Mouse (Mus musculus) inflammation-experienced regulatory T-cells, adult 6 months (primary cell): ENCODE results near the gene Mat2a. TPM values are rescaled to one million over a fixed set of nuclear protein-coding genes. Genes with fewer than 3 reads are reported as not detected.

ENCODE experiments used
- ATAC-seq: one replicate; pipeline ENCODE4 v1.8.0; 2017
- polyA plus RNA-seq, 3 experiments: library from polyadenylated mRNA; unstranded; fragments of 100-300 nt; shearing (Covaris generic); gene quantifications; one replicate each; pipeline ENCODE4 v1.2.1; 2017

Mat2a gene
- polyA plus RNA-seq, 3 experiments from 2014 or later: 217 to 228 (median 219) TPM

DNA sequence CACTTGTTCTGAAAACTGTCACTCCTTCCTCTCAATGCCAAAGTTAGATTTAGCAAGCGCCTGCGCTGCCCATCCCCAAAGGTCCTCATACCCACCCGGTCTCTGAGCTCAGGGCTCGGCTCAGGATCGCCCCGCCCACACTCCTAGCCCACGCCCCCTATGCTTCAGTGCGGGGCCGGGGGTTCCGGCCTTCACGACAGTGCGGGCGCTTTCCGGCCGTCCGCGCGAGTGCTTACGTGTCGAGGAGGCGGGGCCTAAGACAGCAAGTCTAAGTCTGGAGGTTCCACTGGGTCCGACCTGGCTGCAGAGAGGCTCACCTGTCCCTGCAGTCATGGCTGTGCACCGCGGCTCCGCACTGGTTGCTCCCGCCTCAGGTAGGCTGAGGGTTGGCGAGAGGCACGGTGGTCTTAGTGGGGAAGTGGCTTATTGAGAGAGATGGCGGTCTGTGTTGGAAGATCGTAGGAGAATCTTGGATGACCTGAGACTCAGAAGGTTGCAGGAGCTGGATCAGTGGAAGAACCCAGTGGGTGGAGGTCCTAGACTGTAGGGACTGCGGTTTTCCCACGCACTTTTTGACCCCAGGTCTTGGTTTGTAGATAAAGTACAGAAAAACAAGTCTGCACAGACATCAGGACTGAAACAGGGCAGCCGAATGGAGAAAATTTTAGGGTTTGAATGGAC, 25.1 kb downstream of the Mat2a start, which contains the start of gene Ggcx:
Gene Ggcx, plus strand, starts transcription at position 233 of the 681 bp plus-strand sequence.
- ATAC-seq: peak; percentile 98

GRCm38 (mm10) chr6:72410518-72410917, 28.8 kb downstream of the Mat2a start:
- ATAC-seq: no peak

DNA sequence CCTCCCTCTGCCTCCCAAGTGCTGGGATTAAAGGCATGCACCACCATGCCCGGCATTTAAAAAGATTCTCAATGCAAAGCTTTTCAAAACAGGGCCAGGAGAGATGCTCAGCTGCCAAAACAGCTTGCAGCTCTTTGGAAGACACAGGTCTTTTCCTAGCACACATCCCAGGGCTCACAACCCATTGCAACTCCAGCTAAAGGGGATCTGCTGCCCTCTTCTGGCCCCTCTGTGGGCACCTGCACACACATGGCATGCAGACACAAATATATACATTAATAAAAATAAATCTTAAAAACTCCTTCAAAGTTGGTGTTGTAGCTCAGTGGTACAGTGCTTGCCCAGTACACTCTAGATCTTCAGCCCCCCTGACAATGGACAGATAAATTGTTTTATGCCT, 29.4 kb downstream of the Mat2a start:
- no peak for ATAC-seq

- no peak for ATAC-seq
Measured at GRCm38 (mm10) chr6:72409567-72409966, 29.8 kb downstream of the Mat2a start.

DNA sequence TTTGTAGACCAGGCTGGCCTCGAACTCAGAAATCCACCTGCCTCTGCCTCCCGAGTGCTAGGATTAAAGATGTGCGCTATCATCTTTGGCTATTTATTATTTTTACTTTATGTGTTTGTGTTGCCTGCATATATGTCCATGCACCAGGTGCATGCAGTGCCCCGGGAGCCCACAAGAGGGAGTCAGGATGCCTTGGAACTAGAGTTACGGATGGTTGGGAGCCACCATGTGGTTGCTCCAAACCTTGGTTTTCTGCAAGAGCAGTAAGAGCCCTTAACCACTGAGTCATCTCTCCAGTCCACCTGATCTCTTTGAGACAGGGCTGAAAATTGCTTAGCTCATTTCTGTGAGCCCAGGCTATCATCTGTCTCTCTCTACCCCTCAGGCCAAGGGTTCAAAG, 32.2 kb downstream of the Mat2a start:
- peak; percentile 97 for ATAC-seq

GRCm38 (mm10) chr6:72405356-72405755, 34.0 kb downstream of the Mat2a start:
- no peak for ATAC-seq

DNA sequence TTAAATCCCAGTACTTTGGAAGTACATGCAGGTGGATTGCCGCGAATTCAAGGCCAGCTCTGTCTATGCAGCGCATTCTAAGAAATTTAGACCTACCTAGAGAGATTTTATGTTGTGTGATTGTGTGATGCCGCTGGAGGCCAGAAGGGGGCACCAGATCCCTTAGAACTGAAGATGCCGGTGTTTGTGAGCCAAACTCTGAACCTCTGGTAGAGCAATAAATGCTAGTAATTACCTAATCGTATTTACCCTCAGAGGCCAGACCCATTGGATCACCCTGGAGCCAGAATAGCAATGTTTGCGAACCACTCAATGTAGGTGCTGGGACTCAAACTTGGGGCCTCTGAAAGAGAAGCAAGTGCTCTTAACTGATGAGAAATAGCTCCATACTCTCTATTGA, 37.5 kb downstream of the Mat2a start:
- peak; percentile 86 for ATAC-seq

DNA sequence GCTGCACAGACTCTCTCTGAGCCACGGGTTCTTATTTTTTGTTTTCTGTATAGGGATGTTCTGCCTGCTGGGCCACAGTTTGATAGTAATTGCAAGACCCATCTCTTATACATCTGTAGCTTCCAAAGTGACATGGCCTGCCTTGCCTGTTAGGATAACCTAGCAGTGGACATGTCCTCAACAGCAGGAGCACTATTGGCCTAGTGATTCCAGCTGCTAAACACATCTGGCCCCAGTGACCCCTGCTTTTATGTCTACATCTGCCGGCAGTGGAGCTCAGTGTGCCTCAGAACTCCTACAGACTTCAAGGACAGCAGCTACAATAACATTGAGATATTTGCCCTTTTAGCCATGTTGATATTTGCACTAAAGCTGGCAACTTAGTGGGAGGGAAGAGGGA, 39.4 kb downstream of the Mat2a start:
- ATAC-seq: no peak

DNA sequence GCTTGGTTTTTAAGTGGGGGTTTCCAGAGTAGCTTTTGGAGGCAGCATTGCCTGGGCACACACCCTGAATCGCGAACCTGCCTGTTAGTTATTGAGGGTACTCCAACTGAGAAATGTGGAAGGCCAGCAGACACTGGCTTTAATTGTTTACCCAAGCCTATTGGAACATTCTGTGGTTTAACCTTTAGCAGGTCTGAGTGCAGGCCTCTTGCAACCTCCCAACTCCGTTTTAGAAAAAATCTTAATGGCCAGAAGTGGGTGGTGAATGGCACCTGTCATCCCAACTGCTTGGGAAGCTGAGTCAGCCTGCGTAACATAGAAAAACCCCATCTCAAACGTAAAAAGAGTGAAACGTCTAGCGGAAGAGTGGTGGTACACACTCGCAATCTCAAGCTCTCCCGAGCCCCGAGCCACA, 42.5 kb downstream of the Mat2a start:
- ATAC-seq: no peak

- no peak for ATAC-seq
Measured at GRCm38 (mm10) chr6:72392341-72392740, 47.0 kb downstream of the Mat2a start.

DNA sequence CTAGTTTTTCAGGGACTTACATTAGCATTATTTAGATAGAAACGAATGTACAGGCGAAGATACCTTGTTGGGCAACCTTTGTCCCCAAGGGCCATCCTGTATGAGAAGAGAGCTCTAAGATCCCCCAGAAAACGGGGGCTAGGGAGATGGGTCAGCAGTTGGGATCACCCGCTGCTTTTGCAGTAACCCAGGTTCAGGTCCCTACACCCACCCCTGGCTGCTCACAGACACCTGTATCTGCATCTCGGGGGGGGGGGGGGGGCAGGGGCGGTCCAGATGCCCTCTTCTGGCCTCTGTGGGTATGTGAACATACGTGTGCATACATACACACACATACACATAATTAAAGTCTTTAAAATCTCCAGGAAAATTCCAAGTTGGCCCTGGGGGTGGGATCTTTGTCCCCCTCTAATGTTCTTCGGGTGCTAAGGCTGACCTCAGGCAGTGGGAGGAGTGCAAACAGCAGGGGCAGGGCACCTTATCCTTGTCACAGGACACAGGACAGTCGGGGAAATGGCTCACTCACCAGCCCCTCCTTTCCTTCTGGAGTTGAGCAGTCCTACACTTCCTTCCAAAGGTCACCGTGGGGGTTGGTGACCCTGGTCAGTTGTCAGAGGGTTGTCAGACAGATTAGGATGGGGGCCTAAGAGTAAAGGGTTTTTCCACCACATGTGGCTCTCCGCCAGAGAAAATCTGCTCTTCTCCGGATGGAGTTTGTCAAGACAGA, 48.4 kb downstream of the Mat2a start:
- ATAC-seq: peak; percentile 14

DNA sequence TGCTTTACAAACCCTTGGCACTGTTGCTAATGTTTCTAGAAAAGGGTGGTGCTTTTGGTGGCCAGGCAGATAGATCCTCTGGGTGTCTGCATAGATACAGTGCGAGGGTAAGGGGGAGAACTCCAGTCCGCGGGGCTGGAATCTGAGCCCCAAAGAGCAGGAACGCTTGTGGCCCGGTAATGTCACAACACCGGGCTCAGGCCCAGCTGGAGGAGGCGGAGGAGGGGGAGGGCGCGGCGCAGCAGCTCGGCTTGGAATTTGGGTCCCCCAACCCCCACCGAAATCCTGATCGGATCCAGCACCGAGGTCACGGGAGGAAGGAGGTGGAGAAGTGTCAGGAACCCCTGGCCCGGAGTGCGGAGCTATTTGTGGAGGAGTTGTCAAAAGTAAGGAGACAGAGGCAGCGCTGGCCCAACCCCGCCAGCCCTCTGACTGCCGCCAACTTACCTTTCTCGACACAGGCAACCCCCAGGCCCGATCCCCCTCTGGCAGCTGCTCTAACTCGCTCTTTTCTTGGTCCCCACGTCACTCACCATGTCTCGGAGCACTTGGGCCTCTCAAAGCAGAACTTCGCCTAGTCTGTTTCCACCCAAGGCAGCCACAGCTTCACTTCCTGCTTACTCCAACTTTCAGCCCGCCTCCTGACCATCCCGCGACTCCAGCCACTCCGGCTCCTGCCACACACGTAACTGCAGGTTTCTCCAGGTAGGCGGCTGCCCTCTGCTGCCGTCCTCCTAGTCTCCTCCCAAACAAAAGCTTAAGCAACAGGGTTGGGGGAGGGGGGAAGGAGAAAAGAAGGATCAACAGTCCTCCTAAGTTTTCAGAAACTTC, 49.2 kb downstream of the Mat2a start, which contains the start of gene Vamp8:
Gene Vamp8, minus strand, starts transcription at position 763 of the 831 bp plus-strand sequence.
- peak; percentile 72 for ATAC-seq

GRCm38 (mm10) chr6:72389471-72389940, 49.9 kb downstream of the Mat2a start:
- ATAC-seq: peak; percentile 16

DNA sequence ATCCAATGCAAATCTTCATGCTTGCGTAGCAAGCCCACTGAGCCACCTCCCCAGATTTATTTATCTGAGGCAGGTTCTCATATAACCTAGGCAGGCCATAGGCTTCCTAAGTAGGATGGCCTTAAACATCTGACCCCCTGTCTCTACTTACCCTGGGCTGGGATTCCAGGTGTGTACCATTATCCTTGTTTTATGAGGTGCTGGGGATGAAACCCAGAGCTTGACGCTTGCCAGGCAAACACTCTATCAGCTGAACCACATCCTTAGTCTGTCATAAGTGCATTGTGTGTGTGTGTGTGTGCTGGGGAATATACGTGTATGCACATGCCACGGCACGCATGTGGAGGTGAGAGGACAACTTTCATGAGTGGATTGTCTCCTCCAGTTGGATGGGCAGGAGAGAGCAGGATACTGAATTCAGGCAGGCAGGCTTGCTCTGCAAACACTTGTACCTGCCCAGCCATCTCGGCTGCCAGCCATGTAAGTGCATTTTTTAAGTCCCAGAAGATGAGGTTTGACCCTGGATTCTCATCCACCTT, 50.5 kb downstream of the Mat2a start:
- ATAC-seq: peak; percentile 37

DNA sequence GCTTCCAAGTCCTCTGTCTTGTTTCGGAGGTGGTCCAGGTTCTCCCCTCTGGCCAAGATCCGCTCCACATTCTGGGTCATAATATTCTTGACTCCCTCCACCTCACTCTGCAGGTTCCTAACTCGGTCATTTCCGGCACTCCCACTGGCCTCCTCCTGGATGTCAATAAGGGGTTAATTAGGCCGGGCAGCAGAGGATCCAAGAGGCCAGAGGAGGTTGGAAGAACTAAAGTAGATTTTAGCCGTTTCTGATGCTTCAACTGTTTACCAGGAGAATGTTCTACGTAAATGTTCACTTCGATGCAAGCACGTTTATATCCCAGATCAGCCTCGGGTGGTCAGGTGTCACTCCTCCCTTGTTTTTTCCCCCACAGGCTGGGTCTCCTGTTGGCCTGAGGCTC, 51.1 kb downstream of the Mat2a start:
- ATAC-seq: no peak

- ATAC-seq: no peak
Measured at GRCm38 (mm10) chr6:72387816-72388215, 51.5 kb downstream of the Mat2a start.

- ATAC-seq: no peak
Measured at GRCm38 (mm10) chr6:72386561-72386960, 52.8 kb downstream of the Mat2a start.

DNA sequence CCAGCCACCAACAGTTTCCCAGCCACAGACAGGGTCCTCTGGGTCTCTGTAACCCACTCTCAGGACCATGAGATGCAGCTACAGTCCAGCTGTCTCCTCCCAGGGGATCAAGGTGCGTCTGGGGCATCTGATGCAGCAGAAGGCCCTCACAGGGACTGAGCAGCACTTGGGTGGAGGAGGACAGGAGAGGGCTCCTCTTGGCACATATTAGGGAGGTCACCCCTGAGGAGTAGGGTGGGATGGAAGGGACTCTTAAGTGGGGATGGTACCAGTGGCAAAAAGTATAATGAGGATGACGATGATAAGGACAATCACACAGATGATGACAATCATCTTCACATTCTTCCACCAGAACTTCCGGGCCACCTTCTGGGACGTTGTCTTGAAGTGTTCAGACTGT, 54.1 kb downstream of the Mat2a start:
- no peak for ATAC-seq

GRCm38 (mm10) chr6:72383952-72384351, 55.4 kb downstream of the Mat2a start:
- no peak for ATAC-seq

GRCm38 (mm10) chr6:72383142-72383820, 56.1 kb downstream of the Mat2a start:
- no peak for ATAC-seq
